Mouse (Mus musculus) neural tube, embryonic 15.5 days (tissue): ENCODE results near the gene Olfr318. TPM values are rescaled to one million over a fixed set of nuclear protein-coding genes. Genes with fewer than 3 reads are reported as not detected.

Experiments
- ATAC-seq: fragments of 200-750 bp; cut with Nextera tagmentation; 2 replicates; pipeline ENCODE4 v1.8.0; 2017; ENCODE audit warnings: mild to moderate bottlenecking, moderate TSS enrichment, moderate library complexity; ENCODE audit not compliant: low FRiP score
- H3K27ac ChIP-seq: fragments of 300-500 bp; sonication (generic); replicated peaks from 2 replicates; pipeline ENCODE4 v1.5.1; 2015; ENCODE audit warnings: mild to moderate bottlenecking, inconsistent platforms
- H3K27me3 ChIP-seq: fragments of 300-500 bp; sonication (generic); replicated peaks from 2 replicates; pipeline ENCODE4 v1.6.1; 2015; ENCODE audit warnings: inconsistent platforms
- H3K36me3 ChIP-seq: fragments of 300-500 bp; sonication (generic); 2 replicates; pipeline ENCODE4 v1.6.1; 2015; ENCODE audit warnings: inconsistent platforms
- H3K4me1 ChIP-seq: fragments of 300-500 bp; sonication (generic); 2 replicates; pipeline ENCODE4 v1.6.1; 2015; ENCODE audit warnings: inconsistent platforms
- H3K4me2 ChIP-seq: fragments of 300-500 bp; sonication (generic); 2 replicates; pipeline ENCODE4 v1.6.1; 2015; ENCODE audit warnings: inconsistent platforms, mild to moderate bottlenecking, moderate library complexity
- H3K4me3 ChIP-seq: fragments of 300-500 bp; sonication (generic); replicated peaks from 2 replicates; pipeline ENCODE4 v1.5.1; 2015; ENCODE audit warnings: mild to moderate bottlenecking, inconsistent platforms
- H3K9ac ChIP-seq: fragments of 300-500 bp; sonication (generic); replicated peaks from 2 replicates; pipeline ENCODE4 v1.6.1; 2015; ENCODE audit warnings: mild to moderate bottlenecking, inconsistent platforms
- H3K9me3 ChIP-seq: fragments of 300-500 bp; sonication (generic); replicated peaks from 2 replicates; pipeline ENCODE4 v1.6.1; 2016; ENCODE audit warnings: inconsistent platforms
- WGBS: fragments of 180-500 bp; shearing (Covaris S2); methylation state at CpG from one replicate; pipeline ENCODE4 v1.1.7; 2015; ENCODE audit warnings: mixed read lengths; 5-methylcytosine and 5-hydroxymethylcytosine counted together
- polyA plus RNA-seq: library from polyadenylated mRNA; unstranded; fragments of >200 nt; fragmentation: Nextera tagmentation; extraction: Ambion mirVana; gene quantifications from 2 replicates; pipeline ENCODE4 v1.2.1, GENCODE M21; 2015

Olfr318 gene
- polyA plus RNA-seq, 1 experiment from 2014 or later, result not detected

- whole genome bisulfite sequencing, result 61% methylated on average over 4 of the region's 4 CpGs
- H3K4me2 ChIP-seq, result no peak overlapping the region
- no peak for ATAC-seq
- no peak overlapping the region for H3K4me3 ChIP-seq
- no peaks in the 10 kb centered on the region for H3K4me1 ChIP-seq
- H3K9me3 ChIP-seq, result no peaks in the 10 kb centered on the region
- H3K9ac ChIP-seq, result no peak overlapping the region
- H3K27me3 ChIP-seq, result no peaks in the 10 kb centered on the region
- no peak overlapping the region for H3K27ac ChIP-seq
- no peaks in the 10 kb centered on the region for H3K36me3 ChIP-seq
Observed at GRCm38 (mm10) chr11:58671825-58672224, 52.0 kb downstream of the Olfr318 start.

- no peaks in the 10 kb centered on the region for H3K36me3 ChIP-seq
- H3K9me3 ChIP-seq, result no peaks in the 10 kb centered on the region
- H3K4me2 ChIP-seq, result no peak overlapping the region
- no peak overlapping the region for H3K9ac ChIP-seq
- no peaks in the 10 kb centered on the region for H3K4me1 ChIP-seq
- H3K27ac ChIP-seq, result no peak overlapping the region
- no peak overlapping the region for H3K4me3 ChIP-seq
- H3K27me3 ChIP-seq, result no peaks in the 10 kb centered on the region
- ATAC-seq, result no peak
Observed at GRCm38 (mm10) chr11:58669252-58669651, 54.6 kb downstream of the Olfr318 start.

Other genes with a start within 250 kb of the Olfr318 start
- gene Olfr332, start 231.5 kb downstream of the Olfr318 start, polyA plus RNA-seq, result not detected in 2 replicates
- gene Olfr331, start 221.4 kb downstream of the Olfr318 start, polyA plus RNA-seq, result not detected in 2 replicates
- gene Olfr330, start 189.2 kb downstream of the Olfr318 start, polyA plus RNA-seq, result 0.15 and 0.20 TPM in 2 replicates
- gene Olfr329-ps, start 177.6 kb downstream of the Olfr318 start, polyA plus RNA-seq, result 0.09 TPM in 1 of 2 replicates, not detected in the other
- gene Olfr328, start 168.4 kb downstream of the Olfr318 start, polyA plus RNA-seq, result 0.06 and 0.10 TPM in 2 replicates
- gene Olfr224, start 153.5 kb downstream of the Olfr318 start, polyA plus RNA-seq, result 0.19 TPM in 1 of 2 replicates, not detected in the other
- gene Olfr325, start 146.3 kb downstream of the Olfr318 start, polyA plus RNA-seq, result not detected in 2 replicates
- gene Olfr324, start 128.9 kb downstream of the Olfr318 start, polyA plus RNA-seq, result 0.05 and 0.12 TPM in 2 replicates
- not detected in 2 replicates for gene 2210407C18Rik, start 107.9 kb downstream of the Olfr318 start, polyA plus RNA-seq
- gene Olfr323, start 93.5 kb downstream of the Olfr318 start, polyA plus RNA-seq, result not detected in 2 replicates
- gene Trim58, start 83.5 kb downstream of the Olfr318 start, polyA plus RNA-seq, result 0.19 and 0.29 TPM in 2 replicates
- not detected in 2 replicates for gene Olfr322, start 65.2 kb downstream of the Olfr318 start, polyA plus RNA-seq
- not detected in 2 replicates for gene Olfr320, start 42.9 kb downstream of the Olfr318 start, polyA plus RNA-seq
- not detected in 2 replicates for gene Olfr319, start 24.9 kb downstream of the Olfr318 start, polyA plus RNA-seq
- gene Olfr317, start 15.2 kb upstream of the Olfr318 start, polyA plus RNA-seq, result 0.17 and 0.26 TPM in 2 replicates
- gene Olfr316, start 28.7 kb upstream of the Olfr318 start, polyA plus RNA-seq, result not detected in 2 replicates
- not detected in 2 replicates for gene Olfr315, start 49.2 kb upstream of the Olfr318 start, polyA plus RNA-seq
- gene Olfr314, start 58.9 kb upstream of the Olfr318 start, polyA plus RNA-seq, result 0.06 TPM in 1 of 2 replicates, not detected in the other
- gene Fam183b, start 77.9 kb upstream of the Olfr318 start, polyA plus RNA-seq, result 10.1 and 15.2 TPM in 2 replicates
- not detected in 2 replicates for gene Olfr313, start 91.0 kb upstream of the Olfr318 start, polyA plus RNA-seq
- gene Olfr312, start 105.2 kb upstream of the Olfr318 start, polyA plus RNA-seq, result not detected in 2 replicates
- gene Olfr311, start 115.2 kb upstream of the Olfr318 start, polyA plus RNA-seq, result not detected in 2 replicates
- 20.8 and 22.4 TPM in 2 replicates for gene Gm12258, start 123.1 kb upstream of the Olfr318 start, polyA plus RNA-seq
- 10.3 and 11.7 TPM in 2 replicates for gene 2810021J22Rik, start 143.2 kb upstream of the Olfr318 start, polyA plus RNA-seq
- gene Zfp39, start 180.2 kb upstream of the Olfr318 start, polyA plus RNA-seq, result 6.6 and 8.1 TPM in 2 replicates
- 0.10 TPM in 1 of 2 replicates, not detected in the other for gene Btnl10, start 193.9 kb upstream of the Olfr318 start, polyA plus RNA-seq
- 559 and 636 TPM in 2 replicates for gene Rnf187, start 214.9 kb upstream of the Olfr318 start, polyA plus RNA-seq
- 184 and 262 TPM in 2 replicates for gene Hist3h2ba, start 224.9 kb upstream of the Olfr318 start, polyA plus RNA-seq
- 66.5 and 86.3 TPM in 2 replicates for gene Hist3h2a, start 230.7 kb upstream of the Olfr318 start, polyA plus RNA-seq
- 1.1 TPM in 2 replicates for gene Trim17, start 230.7 kb upstream of the Olfr318 start, polyA plus RNA-seq